Mouse (Mus musculus): Measurements from ENCODE around the gene Oas1d. TPM values are rescaled to one million over a fixed set of nuclear protein-coding genes. Genes with fewer than 3 reads are reported as not detected.
"Not testable (repeated sequence)": the region's sequence is repeated elsewhere in the genome, so short reads cannot be mapped to it uniquely, and the experiment has no call there.

The Oas1d gene
- polyA plus RNA-seq, 1 experiment from 2014 or later, result 0.25 TPM

- ATAC-seq, result no peak
- Histone ChIP-seq H3K27ac (ENCODE audit: low read depth, low read length) (no peak overlapping the region), H3K4me3 (ENCODE audit: low read depth, low read length) (no peak overlapping the region), H3K4me2 (replicated peaks; ENCODE audit: low read depth) (no peak overlapping the region), H3K4me1 (replicated peaks; ENCODE audit: control insufficient read depth, insufficient read depth, low read length) (no peaks in the 10 kb centered on the region), H3K27me3 (replicated peaks; ENCODE audit: control insufficient read depth, insufficient read depth, low read length) (no peaks in the 10 kb centered on the region), H3K9ac (ENCODE audit: low read depth, low read length) (no peak overlapping the region), H3K36me3 (ENCODE audit: control insufficient read depth, insufficient read depth) (no peaks in the 10 kb centered on the region), H3K9me3 (ENCODE audit: control insufficient read depth) (no peaks in the 10 kb centered on the region)
- WGBS, result 72% methylated on average over 2 of the region's 2 CpGs
- TF ChIP-seq CTCF (IDR thresholded peaks at IDR 0.05; ENCODE audit: low read depth), result no peak
These were observed 22.1 kb upstream of the Oas1d start for GRCm38 (mm10) chr5:120892243-120892660.

GRCm38 (mm10) chr5:120893866-120894265 is 20.5 kb upstream of the Oas1d start:
- not testable (repeated sequence) for H3K36me3 ChIP-seq (ENCODE audit: control insufficient read depth, insufficient read depth); H3K4me1 ChIP-seq (replicated peaks; ENCODE audit: control insufficient read depth, insufficient read depth, low read length); H3K4me2 ChIP-seq (replicated peaks; ENCODE audit: low read depth); H3K9me3 ChIP-seq (ENCODE audit: control insufficient read depth); H3K9ac ChIP-seq (ENCODE audit: low read depth, low read length); ATAC-seq; H3K27ac ChIP-seq (ENCODE audit: low read depth, low read length); H3K27me3 ChIP-seq (replicated peaks; ENCODE audit: control insufficient read depth, insufficient read depth, low read length); H3K4me3 ChIP-seq (ENCODE audit: low read depth, low read length)
- 92% methylated on average over 4 of the region's 4 CpGs for WGBS

GRCm38 (mm10) chr5:120894692-120895091 is 19.6 kb upstream of the Oas1d start:
- not testable (repeated sequence) for H3K27me3 ChIP-seq (replicated peaks; ENCODE audit: control insufficient read depth, insufficient read depth, low read length); H3K9me3 ChIP-seq (ENCODE audit: control insufficient read depth); H3K4me2 ChIP-seq (replicated peaks; ENCODE audit: low read depth); H3K9ac ChIP-seq (ENCODE audit: low read depth, low read length); H3K27ac ChIP-seq (ENCODE audit: low read depth, low read length); ATAC-seq; H3K4me3 ChIP-seq (ENCODE audit: low read depth, low read length); H3K36me3 ChIP-seq (ENCODE audit: control insufficient read depth, insufficient read depth); H3K4me1 ChIP-seq (replicated peaks; ENCODE audit: control insufficient read depth, insufficient read depth, low read length)
- WGBS, result 83% methylated on average over 2 of the region's 2 CpGs

GRCm38 (mm10) chr5:120895231-120895900 is 19.0 kb upstream of the Oas1d start:
- H3K4me3 ChIP-seq (ENCODE audit: low read depth, low read length), result no peak overlapping the region
- no peak overlapping the region for H3K27ac ChIP-seq (ENCODE audit: low read depth, low read length)
- no peak overlapping the region for H3K9ac ChIP-seq (ENCODE audit: low read depth, low read length)
- H3K4me2 ChIP-seq (replicated peaks; ENCODE audit: low read depth), result no peak overlapping the region
- no peak for ATAC-seq
- H3K36me3 ChIP-seq (ENCODE audit: control insufficient read depth, insufficient read depth), result no peaks in the 10 kb centered on the region
- H3K9me3 ChIP-seq (ENCODE audit: control insufficient read depth), result no peaks in the 10 kb centered on the region
- no peak for TF ChIP-seq CTCF (IDR thresholded peaks at IDR 0.05; ENCODE audit: low read depth)
- 85% methylated on average over 11 of the region's 11 CpGs for WGBS
- H3K4me1 ChIP-seq (replicated peaks; ENCODE audit: control insufficient read depth, insufficient read depth, low read length), result no peaks in the 10 kb centered on the region
- no peaks in the 10 kb centered on the region for H3K27me3 ChIP-seq (replicated peaks; ENCODE audit: control insufficient read depth, insufficient read depth, low read length)

- Histone ChIP-seq H3K4me3 (ENCODE audit: low read depth, low read length) (no peak overlapping the region), H3K4me1 (replicated peaks; ENCODE audit: control insufficient read depth, insufficient read depth, low read length) (no peaks in the 10 kb centered on the region), H3K4me2 (replicated peaks; ENCODE audit: low read depth) (no peak overlapping the region), H3K36me3 (ENCODE audit: control insufficient read depth, insufficient read depth) (peaks cover 4% of the 10 kb centered on the region; the same call in 1 of the 2 replicates), H3K9ac (ENCODE audit: low read depth, low read length) (no peak overlapping the region), H3K9me3 (ENCODE audit: control insufficient read depth) (no peaks in the 10 kb centered on the region), H3K27ac (ENCODE audit: low read depth, low read length) (no peak overlapping the region), H3K27me3 (replicated peaks; ENCODE audit: control insufficient read depth, insufficient read depth, low read length) (no peaks in the 10 kb centered on the region)
- WGBS, result 89% methylated on average over 6 of the region's 6 CpGs
- no peak for TF ChIP-seq CTCF (IDR thresholded peaks at IDR 0.05; ENCODE audit: low read depth)
- ATAC-seq, result no peak
These were observed 16.0 kb upstream of the Oas1d start for GRCm38 (mm10) chr5:120898307-120898706.

- Histone ChIP-seq H3K27me3 (replicated peaks; ENCODE audit: control insufficient read depth, insufficient read depth, low read length) (no peaks in the 10 kb centered on the region), H3K4me3 (ENCODE audit: low read depth, low read length) (no peak overlapping the region), H3K4me2 (replicated peaks; ENCODE audit: low read depth) (no peak overlapping the region), H3K4me1 (replicated peaks; ENCODE audit: control insufficient read depth, insufficient read depth, low read length) (no peaks in the 10 kb centered on the region), H3K36me3 (ENCODE audit: control insufficient read depth, insufficient read depth) (peaks cover 4% of the 10 kb centered on the region; the same call in 1 of the 2 replicates), H3K9me3 (ENCODE audit: control insufficient read depth) (no peaks in the 10 kb centered on the region), H3K27ac (ENCODE audit: low read depth, low read length) (no peak overlapping the region), H3K9ac (ENCODE audit: low read depth, low read length) (no peak overlapping the region)
- no peak for TF ChIP-seq CTCF (IDR thresholded peaks at IDR 0.05; ENCODE audit: low read depth)
- ATAC-seq, result no peak
These were observed 15.6 kb upstream of the Oas1d start for GRCm38 (mm10) chr5:120898726-120899125.

GRCm38 (mm10) chr5:120900666-120901065 is 13.7 kb upstream of the Oas1d start:
- no peak overlapping the region for H3K4me2 ChIP-seq (replicated peaks; ENCODE audit: low read depth)
- H3K9me3 ChIP-seq (ENCODE audit: control insufficient read depth), result no peaks in the 10 kb centered on the region
- no peak for ATAC-seq
- H3K27me3 ChIP-seq (replicated peaks; ENCODE audit: control insufficient read depth, insufficient read depth, low read length), result no peaks in the 10 kb centered on the region
- H3K4me1 ChIP-seq (replicated peaks; ENCODE audit: control insufficient read depth, insufficient read depth, low read length), result no peaks in the 10 kb centered on the region
- no peak overlapping the region for H3K9ac ChIP-seq (ENCODE audit: low read depth, low read length)
- no peak overlapping the region for H3K4me3 ChIP-seq (ENCODE audit: low read depth, low read length)
- H3K27ac ChIP-seq (ENCODE audit: low read depth, low read length), result no peak overlapping the region
- no peak for TF ChIP-seq CTCF (IDR thresholded peaks at IDR 0.05; ENCODE audit: low read depth)
- H3K36me3 ChIP-seq (ENCODE audit: control insufficient read depth, insufficient read depth), result peaks cover 4% of the 10 kb centered on the region; the same call in 1 of the 2 replicates
- WGBS, result 59% methylated on average over 1 of the region's 1 CpGs

All from intestine, postnatal 0 days (tissue).